Comparison of ENCODE assay signal across 31 mouse cellular contexts in genomic region chr11:46278709-46279108, GRCm38 (mm10). TPM values are rescaled to one million over a fixed set of nuclear protein-coding genes. Genes with fewer than 3 reads are reported as not detected.
DNase-seq lines count a peak whose midpoint lies in the region; ATAC-seq and TF ChIP-seq lines count a peak whose summit lies in the region.
"Had no signal": no experiment of that assay in that cellular context is flagged by ENCODE, and none has a peak within 500 bp of the region (broad histone marks: within the 10 kb centered on the region; RNA-seq: fewer than 3 reads in every experiment).

No protein-coding gene starts in this region.

- DNase-seq in forebrain, postnatal 0 days, result no peak
- no peak for DNase-seq in forebrain, embryonic 14.5 days (ENCODE audit: low spot score)
- DNase-seq in layer of hippocampus, adult 9-11 months, result peak; percentile 59
- no peak for DNase-seq in layer of hippocampus, adult 11-12 months (ENCODE audit: low spot score)
- DNase-seq in left cerebral cortex, adult 2 months (ENCODE audit: extremely low spot score in 1 of 2, low spot score in 2 of 2), result no peak
- no peak for DNase-seq in left cerebral cortex, postnatal 4 days
- no peak for DNase-seq in CH12.LX (ENCODE audit: extremely low read depth)
- DNase-seq: cerebellum, adult 11 months; cerebellum, adult 2 months; cerebellum, adult 9-11 months; cerebellum, postnatal 25 days; gastrocnemius, adult 2 months; gastrocnemius, postnatal 14 days; heart, adult 11 months had no signal

- H3K4me1 ChIP-seq in forebrain, postnatal 0 days (ENCODE audit: insufficient read depth), result no peaks in the 10 kb centered on the region
- no peaks in the 10 kb centered on the region for H3K4me1 ChIP-seq in forebrain, embryonic 14.5 days (ENCODE audit: control insufficient read depth, insufficient read depth, low read length)
- H3K4me1 ChIP-seq in CH12.LX (ENCODE audit: control insufficient read depth in 1 of 2, insufficient read depth in 2 of 2), result peaks cover 0 to 76% of the 10 kb centered on the region in 2 experiments; a peak in 2 of 4 replicates
- no peaks in the 10 kb centered on the region for H3K4me1 ChIP-seq in forebrain, embryonic 13.5 days
- H3K4me1 ChIP-seq: embryonic facial prominence, embryonic 12.5 days; embryonic facial prominence, embryonic 15.5 days; hindbrain, embryonic 12.5 days; hindbrain, embryonic 15.5 days had no signal

- no peaks in the 10 kb centered on the region for H3K9me3 ChIP-seq in forebrain, postnatal 0 days (ENCODE audit: low read length)
- H3K9me3 ChIP-seq in forebrain, embryonic 14.5 days (replicated peaks; ENCODE audit: control insufficient read depth, low read length), result no peaks in the 10 kb centered on the region
- H3K9me3 ChIP-seq in CH12.LX (replicated peaks; ENCODE audit: low read length), result no peaks in the 10 kb centered on the region
- no peaks in the 10 kb centered on the region for H3K9me3 ChIP-seq in forebrain, embryonic 13.5 days (replicated peaks)
- H3K9me3 ChIP-seq: embryonic facial prominence, embryonic 12.5 days; embryonic facial prominence, embryonic 15.5 days; G1E; hindbrain, embryonic 12.5 days; hindbrain, embryonic 15.5 days had no signal

- peaks cover 2% of the 10 kb centered on the region; the same call in 1 of the 2 replicates for H3K79me2 ChIP-seq in CH12.LX (replicated peaks; ENCODE audit: control insufficient read depth, extremely low read depth, insufficient read depth, poor library complexity, severe bottlenecking)

- WGBS in forebrain, postnatal 0 days, result 82% methylated on average over 12 of the region's 12 CpGs
- 94% methylated on average over 12 of the region's 12 CpGs for whole genome bisulfite sequencing in forebrain, embryonic 14.5 days
- WGBS in forebrain, embryonic 13.5 days, result 92% methylated on average over 12 of the region's 12 CpGs

- TF ChIP-seq CTCF in forebrain, postnatal 0 days (IDR thresholded peaks at IDR 0.05; ENCODE audit: low read depth), result no peak
- TF ChIP-seq CTCF in left cerebral cortex, adult 2 months (IDR thresholded peaks at IDR 0.05), result no peak
- no peak for TF ChIP-seq CTCF in CH12.LX (conservative IDR thresholded peaks at IDR 0.05 in 1 of 2, IDR thresholded peaks at IDR 0.05 in 1 of 2; ENCODE audit: low read depth in 2 of 2, low read length in 2 of 2)

- no peaks in the 10 kb centered on the region for H3K27me3 ChIP-seq in forebrain, postnatal 0 days (ENCODE audit: insufficient read depth, low read length)
- no peaks in the 10 kb centered on the region for H3K27me3 ChIP-seq in forebrain, embryonic 14.5 days (replicated peaks; ENCODE audit: control insufficient read depth, insufficient read depth, low read length)
- H3K27me3 ChIP-seq in CH12.LX (replicated peaks), result no peaks in the 10 kb centered on the region
- no peaks in the 10 kb centered on the region for H3K27me3 ChIP-seq in forebrain, embryonic 13.5 days
- H3K27me3 ChIP-seq: embryonic facial prominence, embryonic 15.5 days; hindbrain, embryonic 12.5 days; hindbrain, embryonic 15.5 days; Patski had no signal

- no peak for TF ChIP-seq EP300 in CH12.LX (IDR thresholded peaks at IDR 0.05; ENCODE audit: low read length)

- no peak for TF ChIP-seq POLR2A in CH12.LX (IDR thresholded peaks at IDR 0.05; ENCODE audit: low read depth, low read length)

- no peak overlapping the region for H3K4me2 ChIP-seq in forebrain, postnatal 0 days (ENCODE audit: low read depth)
- H3K4me2 ChIP-seq in forebrain, embryonic 14.5 days (ENCODE audit: low read length), result no peak overlapping the region
- H3K4me2 ChIP-seq in CH12.LX (ENCODE audit: insufficient read depth, low read depth, poor library complexity, severe bottlenecking), result no peak overlapping the region
- H3K4me2 ChIP-seq in forebrain, embryonic 13.5 days, result no peak overlapping the region
- H3K4me2 ChIP-seq: embryonic facial prominence, embryonic 12.5 days; embryonic facial prominence, embryonic 15.5 days; heart, embryonic 11.5 days; hindbrain, embryonic 12.5 days; hindbrain, embryonic 15.5 days had no signal

- H3K36me3 ChIP-seq in forebrain, postnatal 0 days (ENCODE audit: insufficient read depth), result peaks cover 72% of the 10 kb centered on the region
- peaks cover 89% of the 10 kb centered on the region for H3K36me3 ChIP-seq in forebrain, embryonic 14.5 days (ENCODE audit: control insufficient read depth, insufficient read depth, low read length)
- peaks cover 90 to 98% of the 10 kb centered on the region in 2 experiments for H3K36me3 ChIP-seq in CH12.LX (replicated peaks in 1 of 2; ENCODE audit: control insufficient read depth in 1 of 2, insufficient read depth in 1 of 2, low read length in 1 of 2)
- peaks cover 98% of the 10 kb centered on the region for H3K36me3 ChIP-seq in forebrain, embryonic 13.5 days (ENCODE audit: poor library complexity, severe bottlenecking)
- H3K36me3 ChIP-seq: embryonic facial prominence, embryonic 15.5 days; G1E had no signal

- TF ChIP-seq RAD21 in CH12.LX (IDR thresholded peaks at IDR 0.05; ENCODE audit: low read depth, low read length), result no peak

- dilution Hi-C loops in CH12.LX (cut with MboI; ENCODE audit: extremely low pct_ligation_motif_present, extremely low pct_unique_long_range_greater_than_20kb, low sequenced_read_pairs), result no loop called here

- intact Hi-C loops in left cerebral cortex, adult 2 months (cut with DNase I), result no loop called here
- intact Hi-C loops in left cerebral cortex, postnatal 4 days (cut with DNase I), result no loop called here

- peak; percentile 20; the same call in 1 of the 2 replicates for ATAC-seq in forebrain, postnatal 0 days
- no peak for ATAC-seq in forebrain, embryonic 14.5 days
- ATAC-seq in forebrain, embryonic 13.5 days, result no peak
- ATAC-seq: forebrain, embryonic 16.5 days; Patski had no signal

- no peak overlapping the region for H3K27ac ChIP-seq in forebrain, postnatal 0 days (ENCODE audit: low read depth, low read length)
- H3K27ac ChIP-seq in forebrain, embryonic 14.5 days (ENCODE audit: low read depth, low read length), result no peak overlapping the region
- H3K27ac ChIP-seq in left cerebral cortex, adult 2 months, result peak overlapping the region; percentile 24; the same call in 1 of the 2 replicates
- peak overlapping the region; percentile 25 for H3K27ac ChIP-seq in CH12.LX (ENCODE audit: insufficient read depth, low read depth)
- H3K27ac ChIP-seq in forebrain, embryonic 13.5 days, result no peak overlapping the region
- H3K27ac ChIP-seq: embryonic facial prominence, embryonic 12.5 days; embryonic facial prominence, embryonic 15.5 days; gastrocnemius, adult 2 months; hindbrain, embryonic 12.5 days; hindbrain, embryonic 15.5 days had no signal

- in situ Hi-C loops in CH12.LX (cut with MboI; ENCODE audit: low pct_ligation_motif_present, low pct_unique_long_range_greater_than_20kb, low sequenced_read_pairs), result loop anchor here (5.0 kb wide), 2 partner anchors 34 to 154 kb away; partner anchors contain the start of gene Cyfip2

- no peak overlapping the region for H3K4me3 ChIP-seq in forebrain, postnatal 0 days (ENCODE audit: low read depth, low read length)
- H3K4me3 ChIP-seq in forebrain, embryonic 14.5 days (ENCODE audit: low read depth, low read length), result no peak overlapping the region
- no peak overlapping the region for H3K4me3 ChIP-seq in left cerebral cortex, adult 2 months
- no peak overlapping the region for H3K4me3 ChIP-seq in CH12.LX (replicated peaks in 1 of 3; ENCODE audit: low read depth in 2 of 3, low read length in 2 of 3, poor library complexity in 1 of 3)
- no peak overlapping the region for H3K4me3 ChIP-seq in forebrain, embryonic 13.5 days
- H3K4me3 ChIP-seq: embryonic facial prominence, embryonic 12.5 days; embryonic facial prominence, embryonic 15.5 days; gastrocnemius, adult 2 months; hindbrain, embryonic 12.5 days; hindbrain, embryonic 15.5 days had no signal

- no peak overlapping the region for H3K9ac ChIP-seq in forebrain, postnatal 0 days
- no peak overlapping the region for H3K9ac ChIP-seq in forebrain, embryonic 14.5 days (ENCODE audit: low read length)
- H3K9ac ChIP-seq in CH12.LX (ENCODE audit: insufficient read depth, low read depth), result no peak overlapping the region
- H3K9ac ChIP-seq in forebrain, embryonic 13.5 days, result no peak overlapping the region
- H3K9ac ChIP-seq: embryonic facial prominence, embryonic 12.5 days; embryonic facial prominence, embryonic 15.5 days; hindbrain, embryonic 12.5 days; hindbrain, embryonic 15.5 days had no signal

TF ChIP-seq in CH12.LX, 34 proteins besides CTCF, POLR2A, EP300 and RAD21:
- TF ChIP-seq JUN (IDR thresholded peaks at IDR 0.05; ENCODE audit: insufficient read depth, low read depth, low read length), result no peak
- TF ChIP-seq HCFC1 (IDR thresholded peaks at IDR 0.05; ENCODE audit: low read depth, low read length), result no peak

RNA-seq across cellular contexts. Expression of gene Cyfip2, which starts 34.0 kb away (rescaled TPM):
- 92.5 and 114 TPM in 2 replicates for total RNA-seq in forebrain, postnatal 0 days (2014; rRNA removed)
- polyA plus RNA-seq in forebrain, postnatal 0 days (2015; fragmentation: Nextera tagmentation; extraction: Ambion mirVana), result 54.9 and 75.8 TPM in 2 replicates
- 57.8 and 78.9 TPM in 2 replicates for polyA plus RNA-seq in forebrain, embryonic 14.5 days (2014; fragmentation: Nextera tagmentation; extraction: Ambion mirVana)
- 100 to 1,000 TPM; 606 to 614 TPM for total RNA-seq in left cerebral cortex, adult 2 months (2021)
- 100 to 1,000 TPM; 212 to 214 TPM for total RNA-seq in left cerebral cortex, postnatal 4 days (2021)
- total RNA-seq in CH12.LX (2012; rRNA removed) (77.6 and 97.6 TPM in 2 replicates), CH12.LX (2014; rRNA removed) (36.1 and 40.7 TPM in 2 replicates)
- 161 and 194 TPM in 2 replicates for polyA plus RNA-seq in CH12.LX (2012; ENCODE audit: insufficient read length, low read depth)
- polyA plus RNA-seq in forebrain, embryonic 13.5 days (2015; fragmentation: Nextera tagmentation; extraction: Ambion mirVana), result 55.9 and 59.8 TPM in 2 replicates

RNA-seq across cellular contexts. Expression of gene Fndc9, which starts 43.4 kb away (rescaled TPM):
- total RNA-seq in forebrain, postnatal 0 days (2014; rRNA removed), result 11.1 and 12.2 TPM in 2 replicates
- 9.9 and 15.9 TPM in 2 replicates for polyA plus RNA-seq in forebrain, postnatal 0 days (2015; fragmentation: Nextera tagmentation; extraction: Ambion mirVana)
- 5.1 and 5.9 TPM in 2 replicates for polyA plus RNA-seq in forebrain, embryonic 14.5 days (2014; fragmentation: Nextera tagmentation; extraction: Ambion mirVana)
- total RNA-seq in left cerebral cortex, adult 2 months (2021), result 1 to 10 TPM; 4.9 to 5.2 TPM
- 1 to 10 TPM; 5.6 to 9.8 TPM for total RNA-seq in left cerebral cortex, postnatal 4 days (2021)
- 3.8 and 3.9 TPM in 2 replicates for total RNA-seq in CH12.LX (2012; rRNA removed)
- total RNA-seq in CH12.LX (2014; rRNA removed), result not detected in 2 replicates
- polyA plus RNA-seq in CH12.LX (2012; ENCODE audit: insufficient read length, low read depth), result 12.1 and 12.5 TPM in 2 replicates
- 2.2 and 2.5 TPM in 2 replicates for polyA plus RNA-seq in forebrain, embryonic 13.5 days (2015; fragmentation: Nextera tagmentation; extraction: Ambion mirVana)
- total RNA-seq: adrenal gland, adult 18-20 months; adrenal gland, postnatal 10 days; adrenal gland, postnatal 36 days; gastrocnemius, adult 2 months; gastrocnemius, postnatal 14 days; gastrocnemius, postnatal 4 days; heart, adult 8-10 months; heart, postnatal 25 days; hematopoietic stem cell, adult 5-6 weeks had no signal
- polyA plus RNA-seq: G1E; heart, embryonic 11.5 days; heart, postnatal 0 days had no signal

Comparison
In these comparisons a context has a peak if more than half of its experiments do, and no peak if none do; other contexts are left out.
1. H3K27ac ChIP-seq: peak in left cerebral cortex, adult 2 months (single experiment) and CH12.LX (single experiment); none in forebrain, postnatal 0 days (single experiment), forebrain, embryonic 14.5 days (single experiment) and forebrain, embryonic 13.5 days (single experiment).